Mouse (Mus musculus): ENCODE results near the gene Mtap. TPM values are rescaled to one million over a fixed set of nuclear protein-coding genes. Genes with fewer than 3 reads are reported as not detected.
A peak's percentile ranks its signal among the peaks of the same experiment; 100 is the strongest.

Mtap gene
- polyA plus RNA-seq, 1 experiment from 2014 or later: 65.9 TPM

DNA sequence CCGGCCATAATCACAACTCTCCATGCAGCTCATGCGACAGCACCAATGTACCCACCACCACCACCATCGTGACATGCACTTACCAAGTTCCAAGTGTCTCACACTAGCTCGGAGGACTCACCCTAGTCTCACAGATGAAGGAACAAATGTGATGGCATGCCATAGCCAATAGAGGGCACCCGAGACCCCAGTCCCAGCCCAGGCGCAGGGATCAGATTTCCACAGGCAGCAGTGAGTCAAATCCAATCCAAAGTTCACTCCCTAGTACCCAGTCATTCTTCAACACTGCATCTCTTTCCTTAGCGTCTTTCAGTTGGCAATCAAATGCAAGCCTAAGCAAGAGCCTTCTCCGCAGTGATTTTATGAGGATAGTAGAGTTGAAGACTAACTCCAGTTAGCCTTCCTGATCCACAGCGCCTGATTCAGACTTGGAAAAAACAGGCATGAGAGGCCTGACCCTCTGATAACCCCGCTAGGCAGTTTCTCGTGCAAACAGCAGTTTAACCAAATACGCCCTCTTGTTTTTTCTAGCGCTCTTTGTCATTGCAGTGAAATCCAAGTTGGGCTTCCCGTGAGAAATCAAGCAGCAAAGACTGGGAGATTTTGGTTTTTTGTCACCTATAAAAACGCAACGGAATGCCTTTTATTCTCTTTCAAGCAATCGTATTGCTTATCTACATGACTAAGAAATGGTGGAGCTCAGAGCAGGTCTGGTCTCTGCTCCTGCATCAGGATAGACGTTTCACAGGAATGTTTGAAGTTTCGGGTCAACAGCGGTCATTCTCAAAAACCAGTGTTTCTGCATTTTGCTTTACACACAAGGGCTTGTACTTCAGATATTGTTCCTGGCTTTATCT lies 8.6 kb upstream of the Mtap start:
- Histone ChIP-seq H3K27ac (replicated peaks; ENCODE audit: low read depth, low read length) (no peak overlapping the region), H3K4me3 (ENCODE audit: low read depth, low read length) (no peak overlapping the region), H3K27me3 (replicated peaks; ENCODE audit: control insufficient read depth, insufficient read depth, low read length) (no peaks in the 10 kb centered on the region), H3K9me3 (ENCODE audit: control insufficient read depth, low read length) (no peaks in the 10 kb centered on the region), H3K9ac (ENCODE audit: low read depth, low read length) (no peak overlapping the region), H3K4me2 (ENCODE audit: low read depth, low read length) (no peak overlapping the region), H3K4me1 (ENCODE audit: control insufficient read depth, insufficient read depth, low read length) (peaks cover 6% of the 10 kb centered on the region; the same call in 1 of the 2 replicates), H3K36me3 (ENCODE audit: control insufficient read depth, insufficient read depth, low read length) (no peaks in the 10 kb centered on the region)
- ATAC-seq (ENCODE audit: low read depth) (peak; percentile 67), DNase-seq (ENCODE audit: low spot score) (peak; percentile 53)
- WGBS: 27% methylated on average over 20 of the region's 20 CpGs

DNA sequence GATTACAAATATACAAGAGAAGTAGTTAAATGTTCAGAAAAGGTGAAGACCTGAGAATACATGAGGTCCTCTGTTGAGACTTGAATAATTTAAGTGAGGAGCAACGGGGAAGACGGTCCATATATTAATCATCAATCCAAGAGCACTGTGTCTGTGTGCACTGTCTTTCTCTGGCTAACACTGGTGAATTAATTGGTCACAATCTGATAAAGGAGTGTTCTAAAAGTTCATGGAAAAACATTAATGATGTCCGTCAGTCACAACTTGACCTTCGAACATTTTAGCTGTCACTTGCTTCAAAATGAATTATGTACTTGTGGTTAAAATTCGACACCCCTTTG lies 8.0 kb upstream of the Mtap start:
- Histone ChIP-seq H3K27me3 (replicated peaks; ENCODE audit: control insufficient read depth, insufficient read depth, low read length) (no peaks in the 10 kb centered on the region), H3K36me3 (ENCODE audit: control insufficient read depth, insufficient read depth, low read length) (no peaks in the 10 kb centered on the region), H3K4me2 (ENCODE audit: low read depth, low read length) (no peak overlapping the region), H3K4me1 (ENCODE audit: control insufficient read depth, insufficient read depth, low read length) (peaks cover 6% of the 10 kb centered on the region; the same call in 1 of the 2 replicates), H3K9me3 (ENCODE audit: control insufficient read depth, low read length) (no peaks in the 10 kb centered on the region), H3K27ac (replicated peaks; ENCODE audit: low read depth, low read length) (no peak overlapping the region), H3K9ac (ENCODE audit: low read depth, low read length) (no peak overlapping the region), H3K4me3 (ENCODE audit: low read depth, low read length) (no peak overlapping the region)
- DNase-seq (ENCODE audit: low spot score): no peak
- no peak for ATAC-seq (ENCODE audit: low read depth)
- WGBS: 72% methylated on average over 5 of the region's 5 CpGs

DNA sequence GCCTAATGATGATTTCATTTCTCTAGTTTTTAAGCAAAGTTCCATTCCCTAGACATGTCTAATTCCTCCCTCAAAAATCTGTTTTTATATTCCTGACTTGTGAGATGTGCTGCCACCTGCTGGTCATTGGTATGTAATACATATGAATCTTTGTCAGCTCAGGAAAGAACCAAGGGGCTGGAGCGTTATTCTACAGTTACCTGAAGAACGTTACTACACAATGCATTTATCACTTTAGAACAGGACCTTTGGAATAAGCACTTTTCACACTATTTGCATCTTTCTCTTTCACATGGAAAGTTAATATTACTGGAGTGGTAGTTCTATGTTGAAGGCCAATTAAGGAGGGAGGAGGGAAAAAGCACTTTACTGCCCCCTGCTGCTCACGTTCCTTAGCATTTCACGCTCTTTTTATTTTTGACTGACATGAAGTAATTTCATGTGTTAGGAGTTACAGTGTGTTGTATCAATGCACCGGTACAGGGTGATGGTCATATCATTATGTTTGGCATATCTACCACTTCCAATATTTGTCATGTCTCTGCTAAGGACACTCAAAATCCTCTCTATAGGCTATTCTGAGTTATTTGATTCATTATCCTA lies 7.5 kb upstream of the Mtap start:
- peak; percentile 87 for DNase-seq (ENCODE audit: low spot score)
- H3K4me1 ChIP-seq (ENCODE audit: control insufficient read depth, insufficient read depth, low read length): peaks cover 6% of the 10 kb centered on the region; the same call in 1 of the 2 replicates
- no peaks in the 10 kb centered on the region for H3K36me3 ChIP-seq (ENCODE audit: control insufficient read depth, insufficient read depth, low read length)
- no peaks in the 10 kb centered on the region for H3K9me3 ChIP-seq (ENCODE audit: control insufficient read depth, low read length)
- no peak overlapping the region for H3K27ac ChIP-seq (replicated peaks; ENCODE audit: low read depth, low read length)
- peak; percentile 41; the same call in 1 of the 2 replicates for ATAC-seq (ENCODE audit: low read depth)
- 5% methylated on average over 5 of the region's 5 CpGs for WGBS
- no peak overlapping the region for H3K4me3 ChIP-seq (ENCODE audit: low read depth, low read length)
- no peak overlapping the region for H3K9ac ChIP-seq (ENCODE audit: low read depth, low read length)
- peak overlapping the region; percentile 48 for H3K4me2 ChIP-seq (ENCODE audit: low read depth, low read length)
- no peaks in the 10 kb centered on the region for H3K27me3 ChIP-seq (replicated peaks; ENCODE audit: control insufficient read depth, insufficient read depth, low read length)

DNA sequence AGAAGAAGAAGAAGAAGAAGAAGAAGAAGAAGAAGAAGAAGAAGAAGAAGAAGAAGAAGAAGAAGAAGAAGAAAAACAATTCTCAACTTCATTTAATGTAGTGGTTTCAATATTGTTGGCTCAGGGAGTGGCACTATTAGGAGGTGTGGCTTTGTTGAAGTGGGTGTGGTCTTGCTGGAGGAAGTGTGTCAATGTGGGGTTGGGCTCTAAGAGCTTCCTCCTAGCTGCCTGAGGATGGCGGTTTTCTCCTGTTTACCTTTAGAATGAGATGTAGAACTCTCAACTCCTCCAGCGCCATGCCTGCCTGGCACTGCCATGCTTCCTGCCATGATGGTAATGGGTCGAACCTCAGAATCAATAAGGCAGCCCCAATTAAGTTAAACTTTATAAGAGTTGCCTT lies 5.1 kb upstream of the Mtap start:
- ATAC-seq (ENCODE audit: low read depth): no peak
- no peak overlapping the region for H3K27ac ChIP-seq (replicated peaks; ENCODE audit: low read depth, low read length)
- H3K4me2 ChIP-seq (ENCODE audit: low read depth, low read length): no peak overlapping the region
- H3K9ac ChIP-seq (ENCODE audit: low read depth, low read length): no peak overlapping the region
- no peak overlapping the region for H3K4me3 ChIP-seq (ENCODE audit: low read depth, low read length)
- WGBS: 81% methylated on average over 3 of the region's 3 CpGs
- H3K27me3 ChIP-seq (replicated peaks; ENCODE audit: control insufficient read depth, insufficient read depth, low read length): no peaks in the 10 kb centered on the region
- H3K9me3 ChIP-seq (ENCODE audit: control insufficient read depth, low read length): no peaks in the 10 kb centered on the region
- peaks cover 6% of the 10 kb centered on the region; the same call in 1 of the 2 replicates for H3K4me1 ChIP-seq (ENCODE audit: control insufficient read depth, insufficient read depth, low read length)
- DNase-seq (ENCODE audit: low spot score): no peak
- no peaks in the 10 kb centered on the region for H3K36me3 ChIP-seq (ENCODE audit: control insufficient read depth, insufficient read depth, low read length)

DNA sequence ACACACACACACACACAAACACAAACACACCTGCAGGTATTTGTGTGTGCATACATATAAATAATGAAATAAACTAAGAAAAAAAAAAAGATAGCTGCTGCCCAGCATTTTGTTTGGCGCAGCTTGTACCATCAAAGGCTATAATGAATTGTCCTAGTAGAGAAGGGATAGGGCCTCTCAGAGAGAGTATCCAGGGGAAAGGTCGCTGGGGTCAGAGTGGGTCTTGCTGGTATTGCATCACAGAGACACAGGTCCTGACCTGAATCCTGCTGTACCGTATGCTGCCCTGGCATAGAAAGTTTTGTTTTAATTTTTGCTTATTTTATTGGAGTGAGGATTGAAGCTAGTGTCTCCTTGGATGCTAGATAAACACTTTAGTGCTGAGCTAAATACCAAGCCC lies 566 bp upstream of the Mtap start:
- no peaks in the 10 kb centered on the region for H3K27me3 ChIP-seq (replicated peaks; ENCODE audit: control insufficient read depth, insufficient read depth, low read length)
- 42% methylated on average over 3 of the region's 3 CpGs for WGBS
- H3K4me3 ChIP-seq (ENCODE audit: low read depth, low read length): peak overlapping the region; percentile 97
- peak overlapping the region; percentile 89; the same call in 1 of the 2 replicates for H3K9ac ChIP-seq (ENCODE audit: low read depth, low read length)
- H3K36me3 ChIP-seq (ENCODE audit: control insufficient read depth, insufficient read depth, low read length): no peaks in the 10 kb centered on the region
- H3K27ac ChIP-seq (replicated peaks; ENCODE audit: low read depth, low read length): no peak overlapping the region; the same call in 1 of the 2 replicates
- DNase-seq (ENCODE audit: low spot score) (no peak), ATAC-seq (ENCODE audit: low read depth) (no peak)
- no peaks in the 10 kb centered on the region for H3K9me3 ChIP-seq (ENCODE audit: control insufficient read depth, low read length)
- H3K4me2 ChIP-seq (ENCODE audit: low read depth, low read length): peak overlapping the region; percentile 56
- H3K4me1 ChIP-seq (ENCODE audit: control insufficient read depth, insufficient read depth, low read length): peaks cover 12% of the 10 kb centered on the region

DNA sequence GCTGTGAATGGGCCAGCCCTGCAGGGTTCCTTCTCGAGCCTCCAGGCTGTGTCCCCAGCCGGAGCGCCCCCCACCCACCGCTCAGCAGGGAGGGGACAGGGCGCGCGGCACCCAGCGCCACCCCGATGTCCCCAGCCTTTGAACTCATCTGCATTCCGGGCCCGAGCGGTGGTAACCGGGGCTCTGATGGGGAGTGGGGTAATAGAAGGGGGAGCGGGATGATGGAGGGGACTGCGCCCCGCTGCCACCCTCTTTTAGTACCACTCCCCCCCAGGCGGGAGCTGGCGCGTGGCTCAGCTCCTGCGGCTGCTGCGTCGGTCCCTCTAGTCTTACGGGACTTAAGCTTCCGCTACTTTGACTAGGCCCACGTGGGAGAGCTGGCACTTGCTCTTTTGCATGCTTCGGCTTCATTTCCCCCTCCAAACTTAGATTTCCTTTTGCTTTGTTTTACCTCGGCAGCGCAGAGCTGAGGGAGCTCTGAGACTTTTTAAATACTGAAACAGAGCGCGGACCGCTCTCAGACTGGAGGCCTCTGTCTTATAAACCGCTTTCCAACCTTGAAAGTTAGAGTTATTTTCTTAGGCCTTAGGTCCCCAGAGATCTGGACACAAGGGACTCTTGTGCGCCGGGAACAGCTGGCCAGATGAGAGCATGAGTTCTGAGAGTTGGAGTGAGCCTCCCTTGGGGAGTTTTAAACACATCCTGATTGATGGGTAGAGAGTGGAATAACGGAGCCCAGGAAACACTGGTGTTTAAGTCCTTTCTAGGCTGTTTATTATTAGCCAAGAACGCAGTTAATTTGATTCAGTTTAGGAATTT lies 829 bp downstream of the Mtap start:
- WGBS: under 1% methylated on average over 32 of the region's 36 CpGs
- no peaks in the 10 kb centered on the region for H3K27me3 ChIP-seq (replicated peaks; ENCODE audit: control insufficient read depth, insufficient read depth, low read length)
- H3K27ac ChIP-seq (replicated peaks; ENCODE audit: low read depth, low read length): peak overlapping the region; percentile 86
- ATAC-seq (ENCODE audit: low read depth) (peak; percentile 74), DNase-seq (ENCODE audit: low spot score) (peak; percentile 83)
- H3K4me2 ChIP-seq (ENCODE audit: low read depth, low read length): peak overlapping the region; percentile 56
- H3K9ac ChIP-seq (ENCODE audit: low read depth, low read length): peak overlapping the region; percentile 89
- H3K36me3 ChIP-seq (ENCODE audit: control insufficient read depth, insufficient read depth, low read length): no peaks in the 10 kb centered on the region
- peak overlapping the region; percentile 97 for H3K4me3 ChIP-seq (ENCODE audit: low read depth, low read length)
- no peaks in the 10 kb centered on the region for H3K9me3 ChIP-seq (ENCODE audit: control insufficient read depth, low read length)
- peaks cover 12% of the 10 kb centered on the region for H3K4me1 ChIP-seq (ENCODE audit: control insufficient read depth, insufficient read depth, low read length)

DNA sequence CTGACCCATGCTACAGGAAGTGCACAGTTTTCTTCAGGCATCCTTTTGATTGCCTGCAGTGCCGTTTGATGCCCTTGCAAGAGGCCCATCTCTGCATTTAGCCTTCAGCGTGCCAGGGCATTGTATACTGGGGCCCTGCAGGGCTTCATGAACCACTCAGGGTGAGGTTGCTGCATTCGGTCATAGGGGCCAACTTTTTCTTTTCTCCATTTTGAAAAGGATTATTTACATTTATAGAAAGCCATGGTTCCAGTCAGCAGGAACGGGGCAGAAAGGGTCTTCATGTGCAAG lies 1.4 kb downstream of the Mtap start:
- peak; percentile 39 for DNase-seq (ENCODE audit: low spot score)
- Histone ChIP-seq H3K9ac (ENCODE audit: low read depth, low read length) (peak overlapping the region; percentile 89), H3K27me3 (replicated peaks; ENCODE audit: control insufficient read depth, insufficient read depth, low read length) (no peaks in the 10 kb centered on the region), H3K36me3 (ENCODE audit: control insufficient read depth, insufficient read depth, low read length) (no peaks in the 10 kb centered on the region), H3K4me2 (ENCODE audit: low read depth, low read length) (peak overlapping the region; percentile 56), H3K4me1 (ENCODE audit: control insufficient read depth, insufficient read depth, low read length) (peaks cover 12% of the 10 kb centered on the region), H3K4me3 (ENCODE audit: low read depth, low read length) (peak overlapping the region; percentile 97), H3K9me3 (ENCODE audit: control insufficient read depth, low read length) (no peaks in the 10 kb centered on the region), H3K27ac (replicated peaks; ENCODE audit: low read depth, low read length) (peak overlapping the region; percentile 86; the same call in 1 of the 2 replicates)
- WGBS: 12% methylated on average over 4 of the region's 4 CpGs
- no peak for ATAC-seq (ENCODE audit: low read depth)

DNA sequence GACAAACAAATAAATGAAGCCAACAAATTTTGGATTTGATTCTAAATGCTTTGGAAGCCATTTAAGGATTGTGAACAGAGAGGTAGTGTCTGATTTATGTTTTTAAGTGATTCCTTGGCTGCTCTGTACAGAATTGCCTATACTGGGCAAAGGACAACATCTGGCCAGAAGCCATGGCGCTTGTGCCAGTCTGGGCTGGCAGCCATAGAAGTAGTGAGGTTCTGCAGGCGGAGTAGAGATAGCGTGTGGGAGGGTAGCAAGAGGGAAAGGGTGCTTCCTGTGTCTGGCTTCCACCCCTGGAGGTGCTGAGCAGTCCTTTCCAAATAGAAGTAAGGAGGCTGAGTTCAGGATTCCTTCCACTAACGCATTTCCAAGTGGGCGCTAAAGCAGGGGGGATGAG lies 3.9 kb downstream of the Mtap start:
- Histone ChIP-seq H3K4me2 (ENCODE audit: low read depth, low read length) (no peak overlapping the region), H3K27ac (replicated peaks; ENCODE audit: low read depth, low read length) (no peak overlapping the region), H3K4me1 (ENCODE audit: control insufficient read depth, insufficient read depth, low read length) (peaks cover 12% of the 10 kb centered on the region), H3K36me3 (ENCODE audit: control insufficient read depth, insufficient read depth, low read length) (no peaks in the 10 kb centered on the region), H3K9me3 (ENCODE audit: control insufficient read depth, low read length) (no peaks in the 10 kb centered on the region), H3K9ac (ENCODE audit: low read depth, low read length) (no peak overlapping the region), H3K4me3 (ENCODE audit: low read depth, low read length) (no peak overlapping the region), H3K27me3 (replicated peaks; ENCODE audit: control insufficient read depth, insufficient read depth, low read length) (no peaks in the 10 kb centered on the region)
- ATAC-seq (ENCODE audit: low read depth): no peak
- WGBS: 79% methylated on average over 5 of the region's 5 CpGs
- peak; percentile 33 for DNase-seq (ENCODE audit: low spot score)
